Mouse (Mus musculus) brown adipose tissue, adult 24 weeks (tissue): ENCODE data around the gene Rundc3a. TPM values are rescaled to one million over a fixed set of nuclear protein-coding genes. Genes with fewer than 3 reads are reported as not detected.
A peak's percentile ranks its signal among the peaks of the same experiment; 100 is the strongest.

Source experiments
- H3K27ac ChIP-seq: fragments of 200-500 bp; replicated peaks from 2 replicates; pipeline ENCODE4 v1.5.1; 2012; ENCODE audit warnings: low read depth, mild to moderate bottlenecking, low read length
- H3K4me1 ChIP-seq: fragments of 200-500 bp; 2 replicates; pipeline ENCODE4 v1.6.1; 2012; ENCODE audit warnings: low read length, mixed read lengths; ENCODE audit not compliant: control insufficient read depth, insufficient read depth, insufficient read length
- H3K4me3 ChIP-seq: fragments of 200-500 bp; 2 replicates; pipeline ENCODE4 v1.5.1; 2012; ENCODE audit warnings: low read depth, mild to moderate bottlenecking, low read length, moderate library complexity; ENCODE audit not compliant: insufficient read depth
- polyA plus RNA-seq: library from polyadenylated mRNA; stranded (reverse); fragments of >200 nt; gene quantifications from 2 replicates; pipeline ENCODE4 v1.2.4, GENCODE M21; 2012; ENCODE audit not compliant: missing spikeins, insufficient read depth, insufficient read length

Gene Rundc3a
- polyA plus RNA-seq, 1 experiment, result not detected

DNA sequence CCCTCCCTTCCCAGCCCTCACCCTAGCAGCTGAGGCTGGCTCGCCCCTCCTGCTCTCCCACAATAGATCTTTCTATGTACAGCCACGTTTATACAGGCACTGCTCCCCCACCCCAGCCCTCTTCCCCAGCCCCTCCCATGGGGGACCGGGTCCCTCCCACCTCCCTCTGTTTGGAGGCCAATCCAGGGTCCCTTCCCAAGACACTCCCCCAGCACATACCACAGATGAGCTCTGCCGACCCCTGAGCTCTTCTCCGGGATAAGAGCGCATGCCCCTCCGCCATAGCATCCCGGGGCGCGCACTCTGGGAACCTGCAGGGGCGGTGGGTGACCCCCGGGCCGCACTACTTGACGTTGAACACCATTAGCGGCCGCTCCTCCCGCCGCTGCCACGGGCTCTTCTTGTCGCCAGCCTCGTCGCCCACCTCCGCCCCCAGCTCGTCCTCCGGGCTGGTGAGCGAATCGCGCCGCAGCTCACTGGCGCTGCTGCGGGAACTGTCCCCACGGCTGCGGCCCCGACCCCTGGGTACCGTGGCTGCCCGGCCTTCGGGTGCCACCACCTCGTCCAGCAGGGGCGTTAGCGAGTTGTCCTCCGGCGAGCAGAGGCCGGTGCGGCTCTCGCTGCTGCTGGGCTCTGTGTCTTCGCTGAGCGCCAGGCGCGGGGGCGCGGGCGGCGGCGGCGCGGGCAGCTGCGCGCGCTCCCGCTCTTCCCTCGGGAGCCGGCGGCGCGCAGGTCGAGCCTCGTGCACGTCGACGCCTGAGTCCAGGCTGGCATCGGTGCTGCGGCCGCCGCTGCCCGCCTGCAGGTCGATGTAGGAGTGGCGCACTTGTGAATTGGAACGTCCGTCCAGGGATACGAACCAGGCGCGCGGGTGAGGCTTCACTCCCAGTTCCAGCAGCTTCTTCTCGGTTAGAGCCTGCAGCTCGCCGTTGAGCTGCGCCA lies 44.2 kb downstream of the Rundc3a start:
- Histone ChIP-seq H3K4me3 (peak overlapping the region; percentile 53), H3K27ac (no peak overlapping the region), H3K4me1 (peaks cover 6% of the 10 kb centered on the region; the same call in 1 of the 2 replicates)

DNA sequence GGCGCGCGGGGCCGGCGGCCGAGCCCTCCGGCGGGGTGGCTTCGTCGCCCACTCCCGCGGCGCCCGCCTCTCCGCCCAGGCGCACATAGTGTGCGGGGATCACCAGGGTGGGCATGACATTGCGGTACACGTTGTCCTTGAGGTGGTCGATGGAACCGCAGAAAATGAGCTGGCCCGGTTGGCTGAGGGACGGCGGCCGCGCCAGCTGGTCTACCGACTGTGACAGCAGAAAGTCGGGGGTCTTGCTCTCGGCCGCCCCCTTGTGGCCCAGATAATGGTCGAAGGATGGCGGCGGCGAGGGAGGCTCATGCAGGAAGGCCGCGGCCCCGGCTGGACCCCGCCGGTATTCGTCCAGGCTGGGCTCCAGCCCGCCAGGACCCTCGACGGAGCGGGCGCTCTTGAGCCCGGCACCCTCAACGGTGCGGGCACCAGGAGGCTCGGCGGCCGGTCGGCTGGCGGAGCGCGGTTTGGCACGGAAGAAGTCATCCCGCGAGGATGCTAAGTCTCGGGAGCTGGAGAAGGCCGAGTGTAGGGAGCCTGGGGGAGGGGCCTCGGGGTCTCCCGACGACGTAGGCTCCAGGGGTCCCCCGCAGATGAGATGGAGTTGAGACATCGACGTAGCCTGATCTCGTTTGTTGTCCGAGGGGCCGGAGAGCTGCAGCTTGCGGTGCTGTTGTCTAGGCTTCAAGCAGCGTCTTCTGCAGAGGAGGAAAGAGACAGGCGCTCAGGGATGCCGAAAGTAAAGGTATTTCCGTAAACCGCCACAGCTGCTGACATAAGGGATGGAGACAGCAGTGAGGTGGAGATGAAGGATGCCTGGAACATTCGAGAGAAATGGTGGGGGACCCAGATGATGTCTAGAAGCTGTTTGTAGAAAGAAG lies 45.2 kb downstream of the Rundc3a start:
- Histone ChIP-seq H3K27ac (no peak overlapping the region), H3K4me1 (peaks cover 4% of the 10 kb centered on the region; the same call in 1 of the 2 replicates)

DNA sequence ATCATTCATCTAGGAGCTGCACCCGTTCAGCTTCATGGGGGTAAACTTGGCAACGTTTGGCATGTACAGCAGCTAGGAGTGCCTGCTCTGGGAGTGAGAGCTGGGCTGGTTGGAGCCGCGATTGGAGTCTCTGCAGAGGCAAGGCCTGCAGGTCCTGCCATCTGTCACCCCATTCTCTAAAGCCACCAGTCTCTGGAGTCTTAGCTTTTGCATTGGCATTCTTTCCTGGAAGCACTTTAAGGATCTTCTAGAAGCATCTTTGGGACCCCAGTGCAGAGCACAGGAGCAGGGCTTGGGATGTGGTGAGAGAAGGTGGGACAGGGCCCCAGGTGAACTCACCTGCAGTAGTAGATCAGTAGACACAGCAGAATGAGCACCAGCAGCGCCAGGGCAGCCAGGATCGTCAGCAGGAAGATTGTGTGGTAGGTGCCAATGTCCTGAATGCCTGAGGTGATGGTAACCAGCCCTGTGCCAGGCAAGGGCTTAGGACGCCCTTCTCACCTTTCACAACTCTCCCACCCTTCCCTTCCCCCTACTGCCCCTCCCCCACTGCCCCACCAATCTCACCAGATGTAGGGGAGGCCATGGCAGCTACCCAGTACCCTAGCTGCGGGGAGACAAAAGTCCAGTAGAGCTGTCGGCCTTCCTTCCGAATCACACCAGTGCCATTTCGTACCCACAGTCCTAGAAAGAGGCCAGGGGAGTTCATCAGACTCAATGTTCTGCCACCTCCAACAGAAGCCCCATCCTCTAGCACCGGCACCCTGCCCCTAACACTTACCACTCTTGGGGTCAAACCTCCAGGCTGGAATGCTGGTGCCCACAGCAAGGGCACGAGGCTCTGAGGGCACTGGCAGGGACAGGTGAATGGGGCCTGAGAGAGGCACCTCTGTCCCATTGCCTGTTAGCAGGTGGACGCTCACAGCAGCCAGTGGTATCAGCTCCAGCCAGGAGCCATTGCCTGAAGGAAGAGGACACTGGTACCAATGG lies 46.2 kb downstream of the Rundc3a start:
- Histone ChIP-seq H3K4me1 (peaks cover 4% of the 10 kb centered on the region; the same call in 1 of the 2 replicates), H3K27ac (no peak overlapping the region), H3K4me3 (no peak overlapping the region)

More for the DNA sequence above, 45.2 kb downstream of the Rundc3a start:
- peak overlapping the region; percentile 53 for H3K4me3 ChIP-seq

DNA sequence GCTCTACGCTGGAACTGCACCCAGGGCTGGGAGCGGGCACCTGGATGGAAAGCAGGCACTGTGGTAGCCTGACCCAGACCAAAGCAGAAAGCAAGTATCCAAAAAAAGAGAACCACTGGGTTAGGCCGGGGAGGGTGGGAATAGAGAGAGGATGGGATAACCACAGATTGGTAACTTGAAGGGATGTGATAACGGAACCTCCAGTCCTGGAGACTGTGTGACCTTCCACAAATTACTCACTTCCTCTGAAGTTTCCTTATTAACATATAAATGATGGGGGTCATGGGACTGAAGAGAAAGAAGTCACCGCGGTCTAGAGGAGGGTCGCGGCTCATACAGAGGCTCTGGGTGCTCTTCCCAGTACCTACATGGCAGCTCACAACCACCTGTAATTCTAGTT lies 47.1 kb downstream of the Rundc3a start:
- H3K4me3 ChIP-seq, result no peak overlapping the region
- H3K4me1 ChIP-seq, result peaks cover 5% of the 10 kb centered on the region
- no peak overlapping the region for H3K27ac ChIP-seq

DNA sequence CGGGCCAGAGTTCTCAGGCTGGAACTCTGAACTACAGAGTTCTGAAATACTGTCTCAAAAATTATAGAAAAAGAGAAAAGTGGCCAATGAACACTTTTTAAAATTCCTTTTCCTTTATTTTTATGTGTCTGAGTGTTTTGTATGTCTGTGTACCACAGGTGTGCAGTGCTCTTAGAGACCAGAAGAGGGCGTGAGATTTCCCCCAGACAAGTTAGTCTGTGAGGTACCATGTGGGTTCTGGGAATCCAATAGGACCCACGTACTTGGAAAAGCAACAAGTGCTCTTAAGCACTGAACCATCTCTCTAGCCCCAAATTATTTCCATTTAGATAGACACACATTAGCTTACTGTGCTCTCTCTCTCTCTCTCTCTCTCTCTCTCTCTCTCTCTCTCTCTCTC lies 48.2 kb downstream of the Rundc3a start:
- H3K27ac ChIP-seq, result no peak overlapping the region
- H3K4me3 ChIP-seq, result no peak overlapping the region
- H3K4me1 ChIP-seq, result peaks cover 7% of the 10 kb centered on the region

DNA sequence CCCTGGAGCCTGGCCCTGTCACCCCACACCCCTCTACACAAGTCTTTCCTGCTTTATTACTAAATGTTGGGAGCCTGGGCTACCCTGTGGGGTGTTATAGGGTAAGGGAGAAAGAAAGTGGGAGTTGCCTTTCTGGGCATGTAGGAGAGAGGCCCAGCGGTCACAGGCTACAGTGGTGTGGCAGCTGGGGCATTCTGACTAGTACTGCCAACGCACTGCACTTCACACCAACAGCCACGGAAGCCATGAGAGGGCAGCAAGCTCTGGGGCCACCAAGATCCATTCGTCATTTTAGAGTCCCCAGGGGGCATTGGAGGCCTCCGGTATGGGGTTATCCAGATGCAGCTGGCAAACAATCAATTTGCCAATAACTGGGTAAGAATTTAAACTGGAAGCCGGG lies 48.9 kb downstream of the Rundc3a start:
- Histone ChIP-seq H3K4me3 (no peak overlapping the region), H3K4me1 (peaks cover 7% of the 10 kb centered on the region), H3K27ac (no peak overlapping the region)

DNA sequence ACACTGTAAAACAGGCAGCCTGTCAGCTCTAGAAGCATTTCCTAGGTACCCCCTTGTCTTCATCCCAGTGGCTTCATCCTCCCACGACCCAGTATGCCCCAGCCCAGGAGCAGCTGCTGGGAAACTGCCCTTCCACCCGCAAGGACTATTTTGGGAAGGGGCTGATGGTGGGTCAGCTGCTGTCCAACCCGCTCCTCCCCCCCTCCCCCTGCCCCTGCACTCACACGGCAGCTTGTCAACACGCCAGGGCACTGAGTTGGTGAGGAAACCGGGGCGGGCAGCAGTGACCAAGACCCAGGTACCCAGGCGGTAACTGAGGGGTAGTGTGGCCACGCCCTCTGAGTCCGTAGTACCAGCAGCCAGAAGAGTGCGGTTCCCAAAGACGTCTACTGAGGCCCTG lies 50.5 kb downstream of the Rundc3a start:
- no peak overlapping the region for H3K27ac ChIP-seq
- H3K4me3 ChIP-seq, result no peak overlapping the region
- H3K4me1 ChIP-seq, result peaks cover 7% of the 10 kb centered on the region

DNA sequence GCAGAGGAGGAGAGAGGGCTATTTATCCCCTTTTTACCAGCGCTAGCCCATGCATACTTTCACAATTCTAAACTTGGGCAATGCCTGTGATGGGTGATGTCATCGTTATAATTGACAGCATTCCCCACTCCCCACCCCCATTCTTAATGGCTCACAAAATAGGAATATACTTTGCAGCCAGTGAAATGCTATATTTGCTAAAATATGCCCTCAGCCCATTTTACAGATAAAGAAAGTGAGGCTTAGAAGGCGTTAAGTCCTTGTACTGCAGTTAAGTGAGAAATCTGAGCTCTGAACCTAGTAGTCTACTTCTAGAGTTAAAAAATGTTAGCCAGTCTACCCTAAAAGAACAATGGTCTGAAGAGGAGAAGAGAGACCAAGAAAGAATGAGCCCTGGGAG lies 51.1 kb downstream of the Rundc3a start:
- H3K4me1 ChIP-seq, result peaks cover 7% of the 10 kb centered on the region
- no peak overlapping the region for H3K27ac ChIP-seq

DNA sequence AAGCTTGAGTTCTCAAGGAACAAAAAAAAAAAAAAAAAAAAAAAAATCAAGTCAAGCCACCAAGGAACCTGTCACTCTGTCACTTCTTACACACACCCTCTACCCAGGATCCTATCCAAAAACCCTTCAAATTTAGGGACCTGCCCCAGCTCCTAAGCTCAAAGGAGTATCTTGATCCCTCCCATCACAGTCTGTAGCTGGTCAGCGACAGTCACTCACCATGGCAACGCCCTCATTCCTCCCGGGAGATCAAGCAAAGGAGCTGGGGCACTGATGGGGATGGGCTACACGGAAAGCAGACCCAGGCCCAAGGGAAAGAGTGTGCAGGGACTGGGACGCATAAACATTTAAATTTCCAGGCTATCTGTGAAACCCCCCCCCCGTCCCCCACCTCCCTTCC lies 51.6 kb downstream of the Rundc3a start:
- H3K4me1 ChIP-seq, result peaks cover 7% of the 10 kb centered on the region
- H3K4me3 ChIP-seq, result no peak overlapping the region
- H3K27ac ChIP-seq, result no peak overlapping the region

More for the DNA sequence above, 51.1 kb downstream of the Rundc3a start:
- no peak overlapping the region for H3K4me3 ChIP-seq

DNA sequence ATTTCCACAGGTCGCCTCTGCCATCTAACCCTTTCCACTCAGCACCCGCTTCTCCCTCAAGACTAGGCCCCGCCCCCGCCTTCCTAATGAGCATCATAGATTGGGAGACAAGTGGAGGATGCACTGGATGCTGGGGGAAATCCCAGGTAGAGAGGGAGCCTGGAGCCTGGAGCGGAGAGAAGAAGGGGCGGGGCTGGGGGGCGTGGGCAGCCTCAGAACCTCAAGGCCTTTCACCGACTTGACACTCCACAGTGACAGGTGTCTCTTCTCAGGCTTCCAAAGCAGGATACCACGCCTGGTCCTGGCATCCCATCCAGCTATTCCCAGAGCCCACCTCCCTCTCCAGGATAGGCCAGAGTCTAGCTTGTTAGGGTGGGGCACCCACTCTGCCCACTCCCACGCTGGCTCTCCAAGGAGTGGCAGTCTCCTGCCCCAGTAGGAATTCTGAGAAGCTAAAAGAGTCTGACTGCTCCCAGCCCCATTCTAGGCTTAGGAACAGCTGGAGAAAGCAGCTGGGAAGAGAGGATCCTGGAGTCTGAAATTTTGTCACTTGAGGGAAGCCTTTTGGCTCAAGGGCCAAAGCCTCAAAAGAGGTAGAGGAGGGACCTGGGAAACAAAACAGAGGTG lies 52.2 kb downstream of the Rundc3a start:
- Histone ChIP-seq H3K27ac (peak overlapping the region; percentile 39), H3K4me1 (peaks cover 7% of the 10 kb centered on the region), H3K4me3 (peak overlapping the region; percentile 79; the same call in 1 of the 2 replicates)

DNA sequence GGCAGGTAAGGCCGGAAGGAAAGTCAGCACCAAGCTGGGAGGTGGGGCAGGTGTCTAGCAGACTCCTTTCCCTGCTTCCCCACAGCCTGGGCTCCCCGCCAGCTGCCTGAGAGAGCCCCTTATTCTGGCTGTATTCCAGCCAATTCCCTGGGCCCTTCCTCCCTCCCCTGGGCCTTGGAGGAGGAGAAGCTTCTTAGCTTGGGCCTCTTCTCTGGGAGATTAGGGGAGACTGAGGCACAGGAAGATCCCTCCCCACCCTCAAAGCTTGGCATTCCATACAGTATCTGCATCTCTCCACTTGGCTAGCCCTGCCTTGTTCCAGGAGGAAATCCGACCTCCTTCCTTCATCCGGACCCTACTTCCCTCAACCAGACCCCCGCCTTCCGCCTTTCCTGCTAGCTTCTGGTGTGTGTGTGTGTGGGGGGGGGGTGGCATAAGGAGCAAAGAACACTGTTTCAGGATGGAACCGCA lies 52.7 kb downstream of the Rundc3a start:
- Histone ChIP-seq H3K27ac (peak overlapping the region; percentile 39), H3K4me3 (peak overlapping the region; percentile 79), H3K4me1 (peaks cover 7% of the 10 kb centered on the region)

DNA sequence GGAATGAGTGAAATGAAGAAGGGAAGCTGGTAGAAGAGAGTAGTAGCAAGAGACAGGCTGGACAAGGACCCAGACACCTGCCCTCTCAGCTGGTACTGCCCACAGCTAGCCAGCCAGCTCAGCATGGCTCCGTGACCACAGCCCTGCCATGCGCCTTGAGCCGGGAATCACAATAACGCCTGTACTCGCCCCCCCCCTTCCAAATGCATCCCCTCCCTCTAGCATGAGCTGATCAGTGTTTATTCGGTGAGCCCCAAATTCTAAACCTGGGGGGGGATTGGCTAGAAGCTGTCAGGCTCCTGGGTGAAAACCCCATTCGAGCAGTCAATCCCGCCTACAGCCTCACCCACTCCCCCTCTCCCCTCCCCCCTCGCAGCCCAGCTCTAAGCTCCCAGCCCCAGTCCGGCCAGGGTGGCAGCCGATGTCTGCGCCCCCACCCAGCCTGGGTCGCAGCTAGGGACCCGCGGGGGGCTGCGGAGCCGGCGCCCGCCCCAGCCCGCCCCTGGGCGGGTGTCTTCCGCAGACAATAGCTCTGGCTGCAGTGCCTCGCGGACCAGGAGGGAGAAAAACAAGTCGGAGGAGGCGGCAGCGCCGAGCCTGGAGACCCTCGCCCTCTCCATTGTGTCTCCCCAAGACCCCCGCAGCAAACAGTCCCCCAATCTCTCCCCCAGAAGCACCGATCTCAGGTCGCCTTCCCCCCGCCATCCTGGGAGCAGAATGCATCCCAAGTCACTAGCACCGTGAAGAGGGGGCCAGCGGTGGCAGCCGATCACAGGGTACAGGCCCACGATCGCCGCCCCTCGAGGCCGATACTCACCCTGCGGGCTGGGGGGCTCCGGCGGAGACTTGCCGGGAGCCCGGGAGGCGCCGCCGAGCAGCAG lies 53.6 kb downstream of the Rundc3a start:
- Histone ChIP-seq H3K4me3 (peak overlapping the region; percentile 79), H3K27ac (peak overlapping the region; percentile 58; the same call in 1 of the 2 replicates), H3K4me1 (peaks cover 7% of the 10 kb centered on the region)

DNA sequence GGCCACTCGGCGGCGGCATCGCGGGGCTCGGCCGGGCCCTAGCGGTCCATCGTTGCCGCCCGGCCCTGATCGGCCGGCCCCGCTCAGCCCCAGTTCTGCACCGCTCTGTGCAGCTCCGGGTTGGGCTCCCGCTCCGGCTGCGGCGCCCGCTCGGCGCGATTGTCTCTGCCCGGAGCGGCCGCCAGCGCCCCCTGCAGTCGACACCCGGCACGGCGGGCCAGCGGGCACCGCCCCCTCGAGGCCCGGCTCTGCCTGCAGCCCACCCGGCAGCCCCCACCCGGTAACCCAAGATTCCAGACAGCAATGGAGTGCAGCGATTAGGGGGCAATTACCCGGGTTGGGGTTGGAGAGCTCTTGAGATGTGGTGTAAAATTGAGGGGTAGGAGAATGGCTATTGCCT lies 54.3 kb downstream of the Rundc3a start, which contains the start of gene Fam171a2:
TSS of gene Fam171a2 (minus strand) at position 186 of the 400 bp plus-strand sequence.
- H3K4me1 ChIP-seq, result peaks cover 7% of the 10 kb centered on the region
- H3K4me3 ChIP-seq, result peak within 1 kb of the TSS; percentile 79
- H3K27ac ChIP-seq, result no peak within 1 kb of the TSS
